Mouse (Mus musculus) mouse embryonic stem cell (cell line): ENCODE data around the gene Gm14819.
"Not testable (repeated sequence)": the region's sequence is repeated elsewhere in the genome, so short reads cannot be mapped to it uniquely, and the experiment has no call there.

Source experiments
- in situ Hi-C, 2 experiments: fragments of 300-500 bp; cut with MboI; formaldehyde crosslinking; loops; 1 replicate in 1 of 2; 3 replicates in 1 of 2; pipeline ENCODE4 v1.14.3; 2019 to 2020; ENCODE audit warnings: low sequenced_read_pairs in 2 of 2, low pct_unique_long_range_greater_than_20kb in 1 of 2, mixed read lengths in 1 of 2; ENCODE audit not compliant: unreplicated experiment in 1 of 2

Gene Gm14819

GRCm38 (mm10) chrX:35403883-35404282, at the start of gene Gm14819:
Gene Gm14819 (plus strand): TSS chrX:35404183.
- in situ Hi-C loops = not testable (repeated sequence)
